Mouse (Mus musculus) kidney, adult 2 months (tissue): ENCODE data around the gene Plek.

Experiments used
- CTCF ChIP-seq: fragments of 200-500 bp; conservative IDR thresholded peaks from 2 replicates; pipeline ENCODE4 v1.5.1; 2011; ENCODE audit warnings: low read depth, mild to moderate bottlenecking, control low read depth, low read length, moderate library complexity, mixed read lengths; ENCODE audit not compliant: insufficient read depth, insufficient read length
- POLR2A ChIP-seq: fragments of 200-500 bp; IDR thresholded peaks from one replicate; pipeline ENCODE4 v1.6.1; 2011; ENCODE audit warnings: low read depth, low read length, control low read depth

GRCm38 (mm10) chr11:16989885-16990284 is 62.3 kb downstream of the Plek start:
- TF ChIP-seq CTCF (no peak), POLR2A (no peak)
